Mouse (Mus musculus): ENCODE results near the gene Lmf2. TPM values are rescaled to one million over a fixed set of nuclear protein-coding genes. Genes with fewer than 3 reads are reported as not detected.
A peak's percentile ranks its signal among the peaks of the same experiment; 100 is the strongest.

Gene Lmf2
- total and polyA plus RNA-seq, 3 experiments: 37.1 to 63.1 (median 40.2) TPM

- no peak for DNase-seq
Observed at GRCm38 (mm10) chr15:89372536-89372935, 17.1 kb upstream of the Lmf2 start.

GRCm38 (mm10) chr15:89372068-89372467 lies 16.6 kb upstream of the Lmf2 start:
- DNase-seq: no peak

GRCm38 (mm10) chr15:89365141-89365551 lies 9.7 kb upstream of the Lmf2 start:
- DNase-seq: no peak

GRCm38 (mm10) chr15:89363051-89363450 lies 7.6 kb upstream of the Lmf2 start:
- DNase-seq: no peak

- DNase-seq: no peak
Observed at GRCm38 (mm10) chr15:89358784-89359183, 3.3 kb upstream of the Lmf2 start.

GRCm38 (mm10) chr15:89356372-89356771 lies 913 bp upstream of the Lmf2 start:
- DNase-seq: peak; percentile 77

- DNase-seq: no peak
Observed at GRCm38 (mm10) chr15:89354455-89354854, 1.0 kb downstream of the Lmf2 start.

GRCm38 (mm10) chr15:89353837-89354236 lies 1.6 kb downstream of the Lmf2 start:
- no peak for DNase-seq

- DNase-seq: no peak
Observed at GRCm38 (mm10) chr15:89352795-89353194, 2.7 kb downstream of the Lmf2 start.

GRCm38 (mm10) chr15:89352054-89352453 lies 3.4 kb downstream of the Lmf2 start:
- no peak for DNase-seq

- DNase-seq: no peak
Observed at GRCm38 (mm10) chr15:89351302-89351701, 4.2 kb downstream of the Lmf2 start.

GRCm38 (mm10) chr15:89350447-89350846 lies 5.0 kb downstream of the Lmf2 start:
- DNase-seq: no peak

GRCm38 (mm10) chr15:89343325-89343724 lies 12.1 kb downstream of the Lmf2 start:
- DNase-seq: no peak

GRCm38 (mm10) chr15:89341678-89342077 lies 13.8 kb downstream of the Lmf2 start:
- no peak for DNase-seq

- no peak for DNase-seq
Observed at GRCm38 (mm10) chr15:89340136-89340535, 15.3 kb downstream of the Lmf2 start.

GRCm38 (mm10) chr15:89339696-89340095 lies 15.8 kb downstream of the Lmf2 start:
- no peak for DNase-seq

- no peak for DNase-seq
Observed at GRCm38 (mm10) chr15:89336422-89336821, 19.0 kb downstream of the Lmf2 start.

- no peak for DNase-seq
Observed at GRCm38 (mm10) chr15:89334774-89335537, 20.5 kb downstream of the Lmf2 start.

GRCm38 (mm10) chr15:89334271-89334670 lies 21.2 kb downstream of the Lmf2 start, which contains the start of gene Miox:
TSS of gene Miox (plus strand) at chr15:89334398.
- no peak for DNase-seq

- no peak for DNase-seq
Observed at GRCm38 (mm10) chr15:89326441-89326840, 29.0 kb downstream of the Lmf2 start.

GRCm38 (mm10) chr15:89323656-89324055 lies 31.8 kb downstream of the Lmf2 start:
- no peak for DNase-seq

- DNase-seq: no peak
Observed at GRCm38 (mm10) chr15:89322670-89323522, 32.6 kb downstream of the Lmf2 start, which contains the start of gene Adm2. TSS of gene Adm2 (plus strand) at chr15:89322720.

GRCm38 (mm10) chr15:89321264-89321663 lies 34.2 kb downstream of the Lmf2 start:
- no peak for DNase-seq
